Mouse (Mus musculus): ENCODE data around the gene Acad11. TPM values are rescaled to one million over a fixed set of nuclear protein-coding genes. Genes with fewer than 3 reads are reported as not detected.
A peak's percentile ranks its signal among the peaks of the same experiment; 100 is the strongest.

Acad11 gene
- polyA plus RNA-seq, 1 experiment from 2014 or later = 10.1 TPM

DNA sequence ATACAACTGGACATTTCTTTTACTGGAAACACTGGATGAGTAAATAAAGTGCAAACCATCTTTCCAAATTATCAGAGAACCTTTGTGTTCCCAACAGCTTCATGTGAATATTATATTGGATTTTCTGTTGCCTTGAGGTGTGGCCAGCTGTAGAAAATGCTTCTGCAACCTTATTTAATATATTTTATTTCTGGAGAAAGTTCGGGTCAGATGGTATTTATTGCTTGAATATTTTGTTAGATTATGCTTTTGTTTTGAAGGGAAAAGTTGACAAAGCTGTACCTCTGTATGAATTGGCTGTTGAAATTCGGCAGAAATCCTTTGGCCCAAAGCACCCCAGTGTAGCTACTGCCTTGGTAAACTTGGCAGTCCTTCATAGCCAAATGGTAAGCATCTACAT, 22.8 kb upstream of the Acad11 start, which contains the start of gene Gm28305:
Gene Gm28305, plus strand, starts transcription at position 301 of the 400 bp plus-strand sequence.
- Histone ChIP-seq H3K4me2 (no peak within 1 kb of the TSS), H3K9ac (no peak within 1 kb of the TSS), H3K36me3 (peaks cover 50% of the 10 kb centered on the region), H3K4me3 (no peak within 1 kb of the TSS), H3K4me1 (replicated peaks) (peaks cover 8% of the 10 kb centered on the region), H3K27ac (ENCODE audit: poor library complexity, severe bottlenecking) (no peak within 1 kb of the TSS), H3K9me3 (replicated peaks) (no peaks in the 10 kb centered on the region), H3K27me3 (replicated peaks) (no peaks in the 10 kb centered on the region)
- WGBS = 66% methylated on average over 2 of the region's 2 CpGs
- no peak for ATAC-seq (ENCODE audit: insufficient number of reproducible peaks, low FRiP score)

DNA sequence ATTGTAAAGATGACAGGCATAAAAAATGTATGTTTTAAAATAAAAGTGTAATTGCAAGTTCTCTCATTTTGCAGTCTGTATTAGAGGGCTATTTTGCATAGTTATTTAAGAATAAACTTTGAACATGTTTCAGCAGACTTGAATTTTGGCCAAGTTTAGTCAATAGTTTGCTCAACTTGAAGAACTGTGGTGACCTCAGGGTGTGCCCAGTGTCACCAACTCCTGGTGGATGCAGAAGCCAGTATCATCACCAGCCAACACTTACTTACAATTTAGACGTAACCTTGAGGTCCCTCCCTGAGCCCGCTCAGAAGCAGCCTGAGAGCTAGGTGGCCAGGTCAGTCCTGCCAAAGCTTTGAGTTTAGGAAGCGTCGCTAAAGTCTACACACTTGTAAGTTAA, 19.5 kb upstream of the Acad11 start:
- H3K4me2 ChIP-seq = no peak overlapping the region
- no peak overlapping the region for H3K9ac ChIP-seq
- WGBS = 89% methylated on average over 4 of the region's 4 CpGs
- H3K36me3 ChIP-seq = peaks cover 51% of the 10 kb centered on the region
- no peak overlapping the region for H3K27ac ChIP-seq (ENCODE audit: poor library complexity, severe bottlenecking)
- H3K27me3 ChIP-seq (replicated peaks) = no peaks in the 10 kb centered on the region
- no peak for ATAC-seq (ENCODE audit: insufficient number of reproducible peaks, low FRiP score)
- H3K9me3 ChIP-seq (replicated peaks) = no peaks in the 10 kb centered on the region
- no peaks in the 10 kb centered on the region for H3K4me1 ChIP-seq (replicated peaks)
- no peak overlapping the region for H3K4me3 ChIP-seq

DNA sequence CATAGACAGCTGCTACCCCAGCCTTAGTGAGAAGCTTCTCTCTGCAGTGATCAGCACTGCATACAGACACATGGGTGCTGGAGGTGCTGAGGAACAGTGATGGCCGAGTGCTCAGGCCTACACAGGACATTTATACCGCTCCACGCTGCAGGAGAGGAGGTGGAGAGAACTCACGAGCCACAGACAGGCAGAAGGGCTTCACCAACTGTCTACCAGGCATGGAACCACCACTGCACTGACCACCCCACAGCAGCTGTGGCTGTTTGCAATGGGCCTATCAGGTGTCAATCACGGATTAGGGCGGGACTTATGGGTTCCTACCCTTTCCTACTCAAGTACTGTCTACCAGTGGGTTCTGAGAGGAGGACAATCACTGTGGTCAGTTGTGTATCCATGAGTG, 12.1 kb upstream of the Acad11 start:
- no peak overlapping the region for H3K9ac ChIP-seq
- H3K4me2 ChIP-seq = no peak overlapping the region
- no peaks in the 10 kb centered on the region for H3K9me3 ChIP-seq (replicated peaks)
- no peak for ATAC-seq (ENCODE audit: insufficient number of reproducible peaks, low FRiP score)
- no peak overlapping the region for H3K4me3 ChIP-seq
- H3K27ac ChIP-seq (ENCODE audit: poor library complexity, severe bottlenecking) = no peak overlapping the region
- peaks cover 87% of the 10 kb centered on the region for H3K36me3 ChIP-seq
- whole genome bisulfite sequencing = 83% methylated on average over 6 of the region's 6 CpGs
- no peaks in the 10 kb centered on the region for H3K27me3 ChIP-seq (replicated peaks)
- no peaks in the 10 kb centered on the region for H3K4me1 ChIP-seq (replicated peaks)

DNA sequence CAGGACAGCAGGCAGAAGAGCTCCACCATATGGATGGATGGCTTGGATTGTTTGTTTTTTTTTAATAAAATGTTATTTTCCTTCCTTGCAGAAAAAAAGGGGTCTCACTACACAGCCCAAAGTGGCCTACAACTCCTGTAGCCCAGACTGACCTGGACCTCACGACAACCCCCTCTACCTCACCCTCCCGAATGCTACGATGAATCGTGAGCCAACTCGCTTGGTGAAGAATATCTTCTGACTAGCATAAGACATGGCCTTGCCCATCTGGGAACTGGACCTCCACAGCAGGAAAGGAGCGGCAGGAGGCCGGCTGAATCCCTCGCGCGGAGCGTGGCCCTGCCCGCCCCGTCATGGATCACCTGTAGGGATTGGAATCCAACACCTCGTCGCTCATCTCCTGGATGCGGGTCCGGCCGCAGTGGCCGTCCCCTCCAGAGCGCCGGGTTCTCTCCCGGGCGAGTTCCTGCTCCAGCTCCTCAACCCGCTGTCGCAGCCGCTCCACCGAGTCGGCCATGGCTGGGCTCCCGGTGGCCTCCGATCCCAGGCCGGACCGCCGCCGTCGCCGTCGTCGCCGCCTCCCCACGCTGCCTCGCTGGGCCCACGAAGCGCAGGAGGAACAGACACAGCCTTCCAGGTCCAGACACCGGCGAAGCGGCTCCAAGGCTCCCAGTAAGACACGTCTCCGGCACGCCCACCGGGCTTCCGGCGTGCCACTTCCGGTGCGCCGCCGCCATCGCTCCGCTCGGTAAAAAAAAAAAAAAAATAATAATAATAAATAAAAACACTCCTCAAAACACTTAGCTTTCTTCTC, 540 bp upstream of the Acad11 start, which contains the start of gene Uba5:
Gene Uba5, minus strand, starts transcription at position 705 of the 814 bp plus-strand sequence.
- peaks cover 23% of the 10 kb centered on the region for H3K36me3 ChIP-seq
- H3K27ac ChIP-seq (ENCODE audit: poor library complexity, severe bottlenecking) = peak within 1 kb of the TSS; percentile 58; the same call in 1 of the 2 replicates
- peak; percentile 79 for ATAC-seq (ENCODE audit: insufficient number of reproducible peaks, low FRiP score)
- H3K9ac ChIP-seq = peak within 1 kb of the TSS; percentile 94
- peaks cover 17% of the 10 kb centered on the region for H3K4me1 ChIP-seq (replicated peaks)
- under 1% methylated on average over 59 of the region's 59 CpGs for WGBS
- no peaks in the 10 kb centered on the region for H3K9me3 ChIP-seq (replicated peaks)
- H3K4me2 ChIP-seq = peak within 1 kb of the TSS; percentile 96
- peak within 1 kb of the TSS; percentile 100 for H3K4me3 ChIP-seq
- H3K27me3 ChIP-seq (replicated peaks) = no peaks in the 10 kb centered on the region

DNA sequence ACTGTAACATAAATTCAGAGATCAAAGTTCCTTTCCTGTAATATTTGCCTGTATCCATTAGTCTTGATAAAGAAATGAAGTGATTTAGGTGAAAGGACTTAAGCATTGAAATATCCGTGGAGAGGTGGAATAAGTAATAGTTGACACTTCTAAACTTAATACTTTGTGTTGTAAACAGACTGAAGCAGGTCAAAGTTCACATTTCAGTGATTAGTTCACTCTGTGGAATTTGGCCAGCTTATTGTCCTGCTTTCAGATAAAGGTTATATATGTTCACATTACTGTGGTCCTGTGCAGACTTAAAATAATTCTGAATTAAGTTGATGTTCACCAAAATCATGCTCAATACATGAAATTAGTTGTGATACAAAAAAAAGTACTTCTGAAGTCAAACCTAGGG, 1.4 kb downstream of the Acad11 start:
- H3K4me2 ChIP-seq = no peak overlapping the region

DNA sequence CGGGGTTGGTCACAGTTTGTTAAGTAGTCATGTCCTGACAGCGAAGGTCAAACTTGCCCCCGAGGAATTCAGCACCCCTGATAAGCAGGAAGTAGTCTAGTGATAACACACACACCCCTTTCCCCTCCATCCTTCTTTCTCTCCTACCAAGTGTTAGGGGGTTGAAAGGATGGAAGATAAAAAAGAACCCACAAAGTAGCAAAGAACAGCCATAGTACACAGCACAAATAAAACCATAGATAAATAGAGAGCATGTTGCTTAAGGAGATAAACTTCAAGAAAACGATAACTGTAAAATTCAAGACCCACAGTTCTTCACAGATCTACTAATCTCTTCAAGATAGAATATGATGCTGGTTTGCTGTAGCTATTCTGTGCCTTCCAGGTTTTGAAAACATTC, 7.1 kb downstream of the Acad11 start:
- Histone ChIP-seq H3K27me3 (replicated peaks) (no peaks in the 10 kb centered on the region), H3K27ac (ENCODE audit: poor library complexity, severe bottlenecking) (no peak overlapping the region), H3K4me3 (no peak overlapping the region), H3K9ac (no peak overlapping the region), H3K4me1 (replicated peaks) (0 out of 2 replicates have a peak, but pooled peaks cover 2% of the 10 kb centered on the region), H3K4me2 (no peak overlapping the region), H3K9me3 (replicated peaks) (no peaks in the 10 kb centered on the region), H3K36me3 (no peaks in the 10 kb centered on the region)
- no peak for ATAC-seq (ENCODE audit: insufficient number of reproducible peaks, low FRiP score)
- WGBS = 40% methylated on average over 4 of the region's 4 CpGs

More for the DNA sequence above, 1.4 kb downstream of the Acad11 start:
- no peak overlapping the region for H3K4me3 ChIP-seq
- no peak overlapping the region for H3K9ac ChIP-seq
- no peaks in the 10 kb centered on the region for H3K27me3 ChIP-seq (replicated peaks)
- no peak overlapping the region for H3K27ac ChIP-seq (ENCODE audit: poor library complexity, severe bottlenecking)
- no peaks in the 10 kb centered on the region for H3K9me3 ChIP-seq (replicated peaks)
- no peak for ATAC-seq (ENCODE audit: insufficient number of reproducible peaks, low FRiP score)
- WGBS = 37% methylated on average over 1 of the region's 1 CpGs
- H3K4me1 ChIP-seq (replicated peaks) = peaks cover 17% of the 10 kb centered on the region
- peaks cover 12% of the 10 kb centered on the region for H3K36me3 ChIP-seq

DNA sequence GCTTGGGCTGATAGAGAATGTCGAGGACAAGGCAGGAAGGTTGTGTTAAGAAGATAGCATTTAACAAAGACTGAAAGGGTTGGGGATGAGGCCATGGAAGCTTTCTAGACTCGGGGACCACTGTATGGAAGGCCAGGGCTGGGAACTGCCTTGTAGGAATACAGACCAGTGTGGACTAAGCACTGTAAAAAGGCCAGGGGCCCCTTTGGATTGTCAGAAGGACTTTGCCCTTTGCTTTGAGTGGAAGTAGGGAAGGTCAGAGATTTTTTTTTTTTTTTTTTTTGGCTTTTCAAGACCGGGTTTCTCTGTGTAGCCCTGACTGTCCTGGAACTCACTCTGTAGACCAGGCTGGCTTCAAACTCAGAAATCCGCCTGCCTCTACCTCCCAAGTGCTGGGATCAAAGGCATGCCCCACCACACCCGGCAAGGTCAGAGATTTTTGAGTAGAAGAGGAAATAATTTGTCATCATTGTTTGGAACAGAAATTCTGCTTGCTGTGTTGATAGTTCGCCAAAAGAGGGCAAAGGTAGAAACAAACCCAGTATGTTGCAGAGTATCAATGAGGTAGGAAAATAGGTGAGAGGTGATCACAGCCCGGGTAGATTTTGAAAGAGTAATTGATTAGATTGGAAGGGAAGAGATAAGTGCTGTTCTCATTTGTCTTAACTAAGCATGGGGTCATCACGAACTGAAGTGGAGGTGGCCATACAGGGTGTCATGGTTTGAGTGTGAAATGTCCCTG, 7.9 kb downstream of the Acad11 start:
- H3K36me3 ChIP-seq = no peaks in the 10 kb centered on the region
- H3K9ac ChIP-seq = no peak overlapping the region
- no peak for ATAC-seq (ENCODE audit: insufficient number of reproducible peaks, low FRiP score)
- no peak overlapping the region for H3K4me3 ChIP-seq
- no peaks in the 10 kb centered on the region for H3K27me3 ChIP-seq (replicated peaks)
- no peak overlapping the region for H3K27ac ChIP-seq (ENCODE audit: poor library complexity, severe bottlenecking)
- no peak overlapping the region for H3K4me2 ChIP-seq
- 0 out of 2 replicates have a peak, but pooled peaks cover 2% of the 10 kb centered on the region for H3K4me1 ChIP-seq (replicated peaks)
- 64% methylated on average over 8 of the region's 8 CpGs for WGBS
- no peaks in the 10 kb centered on the region for H3K9me3 ChIP-seq (replicated peaks)

DNA sequence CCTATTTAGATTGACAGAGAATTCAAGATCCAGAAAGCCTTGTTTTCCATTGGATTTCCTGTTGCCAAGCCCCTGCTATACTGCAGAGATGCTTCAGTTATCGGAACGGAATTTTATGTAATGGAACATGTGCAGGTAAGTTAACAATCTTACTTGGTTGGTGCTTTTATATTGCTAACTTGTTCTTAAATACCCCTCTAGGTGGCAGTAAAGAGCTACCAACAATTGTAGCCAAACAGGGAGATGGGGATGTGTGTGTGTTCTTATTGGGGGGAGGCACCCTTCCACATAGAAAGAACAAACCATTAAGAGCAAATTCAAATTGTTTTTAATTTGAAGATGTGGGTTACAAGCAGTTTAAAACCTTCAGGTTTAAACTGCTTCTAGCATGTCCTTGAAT, 12.6 kb downstream of the Acad11 start:
- Histone ChIP-seq H3K9ac (no peak overlapping the region), H3K27ac (ENCODE audit: poor library complexity, severe bottlenecking) (no peak overlapping the region), H3K4me3 (no peak overlapping the region), H3K9me3 (replicated peaks) (no peaks in the 10 kb centered on the region), H3K36me3 (no peaks in the 10 kb centered on the region), H3K4me1 (replicated peaks) (no peaks in the 10 kb centered on the region), H3K27me3 (replicated peaks) (no peaks in the 10 kb centered on the region), H3K4me2 (no peak overlapping the region)
- WGBS = 63% methylated on average over 2 of the region's 2 CpGs
- ATAC-seq (ENCODE audit: insufficient number of reproducible peaks, low FRiP score) = no peak

DNA sequence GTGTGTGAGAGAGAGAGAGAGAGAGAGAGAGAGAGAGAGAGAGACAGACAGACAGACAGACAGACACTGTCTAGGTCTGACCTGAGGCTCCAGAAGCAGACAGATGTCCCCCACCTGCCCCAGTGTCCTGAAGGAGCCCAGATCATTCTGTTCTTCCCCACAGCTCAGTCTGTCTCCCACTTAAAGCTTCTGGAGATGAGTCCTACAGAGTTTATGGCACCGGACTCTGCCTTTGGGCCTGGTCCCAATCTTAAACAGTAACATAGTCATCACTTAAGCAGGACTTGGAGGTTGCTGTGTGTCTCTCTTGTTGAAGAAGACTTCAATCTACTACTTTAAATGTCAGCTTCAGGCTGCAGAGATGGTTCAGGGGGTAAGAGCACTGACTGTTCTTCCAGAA, 15.6 kb downstream of the Acad11 start:
- no peak overlapping the region for H3K27ac ChIP-seq (ENCODE audit: poor library complexity, severe bottlenecking)
- no peak overlapping the region for H3K4me3 ChIP-seq
- H3K27me3 ChIP-seq (replicated peaks) = no peaks in the 10 kb centered on the region
- peaks cover 6% of the 10 kb centered on the region; the same call in 1 of the 2 replicates for H3K36me3 ChIP-seq
- H3K9me3 ChIP-seq (replicated peaks) = no peaks in the 10 kb centered on the region
- H3K4me2 ChIP-seq = no peak overlapping the region
- H3K9ac ChIP-seq = no peak overlapping the region
- no peak for ATAC-seq (ENCODE audit: insufficient number of reproducible peaks, low FRiP score)
- WGBS = 94% methylated on average over 1 of the region's 1 CpGs
- H3K4me1 ChIP-seq (replicated peaks) = no peaks in the 10 kb centered on the region

DNA sequence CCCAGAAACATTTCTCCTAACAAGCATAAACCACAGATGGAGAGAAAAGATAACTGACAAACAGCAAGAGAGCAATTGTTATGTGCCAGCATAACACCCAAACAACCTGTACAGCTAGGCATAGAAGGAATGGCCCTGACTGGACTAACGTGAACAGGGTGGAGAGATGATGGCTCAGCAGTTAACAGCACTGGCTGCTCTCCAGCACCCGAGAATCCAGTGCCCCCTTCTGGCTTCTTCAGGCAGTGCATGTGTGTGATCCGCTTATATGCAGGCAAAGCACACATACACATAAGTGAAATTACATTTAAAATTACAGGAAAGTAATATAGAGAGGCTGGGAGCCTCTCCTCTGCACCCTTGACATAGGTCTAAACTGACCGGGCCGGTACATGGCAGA, 16.2 kb downstream of the Acad11 start:
- Histone ChIP-seq H3K9me3 (replicated peaks) (no peaks in the 10 kb centered on the region), H3K9ac (no peak overlapping the region), H3K27ac (ENCODE audit: poor library complexity, severe bottlenecking) (no peak overlapping the region), H3K4me2 (no peak overlapping the region), H3K27me3 (replicated peaks) (no peaks in the 10 kb centered on the region), H3K4me1 (replicated peaks) (no peaks in the 10 kb centered on the region), H3K4me3 (no peak overlapping the region), H3K36me3 (peaks cover 8% of the 10 kb centered on the region; the same call in 1 of the 2 replicates)
- ATAC-seq (ENCODE audit: insufficient number of reproducible peaks, low FRiP score) = no peak
- 49% methylated on average over 5 of the region's 5 CpGs for WGBS

DNA sequence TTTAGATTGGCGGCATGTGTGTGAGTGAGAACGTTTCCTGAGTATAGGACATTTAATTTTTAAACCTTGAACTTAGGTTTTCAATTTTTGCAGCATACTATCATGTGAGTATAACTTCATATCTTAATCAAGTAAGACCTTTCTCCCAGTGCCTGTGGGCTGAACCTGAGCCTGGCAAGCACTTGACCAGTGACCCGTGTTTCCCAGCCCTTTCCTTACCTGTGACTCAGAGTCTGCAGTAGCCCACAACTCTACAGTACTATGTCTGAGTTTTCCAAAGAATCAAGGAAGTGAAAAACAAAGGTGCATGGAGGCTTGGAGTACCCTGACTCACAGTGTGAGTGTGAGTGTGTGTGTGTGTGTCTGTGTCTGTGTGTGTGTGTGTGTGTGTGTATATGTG, 16.9 kb downstream of the Acad11 start:
- WGBS = 63% methylated on average over 3 of the region's 3 CpGs
- no peaks in the 10 kb centered on the region for H3K9me3 ChIP-seq (replicated peaks)
- H3K4me1 ChIP-seq (replicated peaks) = no peaks in the 10 kb centered on the region
- no peak for ATAC-seq (ENCODE audit: insufficient number of reproducible peaks, low FRiP score)
- peaks cover 11% of the 10 kb centered on the region; the same call in 1 of the 2 replicates for H3K36me3 ChIP-seq
- no peak overlapping the region for H3K9ac ChIP-seq
- no peak overlapping the region for H3K4me2 ChIP-seq
- H3K27me3 ChIP-seq (replicated peaks) = no peaks in the 10 kb centered on the region
- H3K4me3 ChIP-seq = no peak overlapping the region
- no peak overlapping the region for H3K27ac ChIP-seq (ENCODE audit: poor library complexity, severe bottlenecking)
